Mouse (Mus musculus): ENCODE data around the gene F12.

DNA sequence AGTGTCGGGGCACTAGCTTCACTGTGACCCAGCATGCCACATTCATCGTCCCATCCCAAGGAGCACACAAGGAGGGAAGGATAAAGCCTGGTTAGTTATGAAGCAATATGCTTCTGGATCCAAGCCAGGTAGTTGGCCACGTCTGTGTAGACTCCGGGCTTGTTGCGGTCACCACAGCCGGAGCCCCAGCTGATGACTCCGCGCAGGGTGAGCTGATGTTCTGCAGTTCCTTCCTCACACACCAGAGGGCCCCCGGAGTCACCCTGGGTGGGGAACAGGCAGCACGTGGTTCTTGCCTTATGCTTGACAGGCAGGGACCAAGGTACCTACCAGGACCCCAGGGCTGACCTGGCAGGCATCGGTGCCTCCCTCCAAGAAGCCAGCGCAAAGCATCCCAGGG lies 8.6 kb downstream of the F12 start:
- TF ChIP-seq CTCF (IDR thresholded peaks at IDR 0.05; ENCODE audit: insufficient read depth, low read depth, low read length) (peak; percentile 76; the same call in 1 of the 2 replicates), POLR2A (IDR thresholded peaks at IDR 0.05; ENCODE audit: insufficient read depth, low read depth, low read length) (no peak)

Measured in olfactory bulb, adult 2 months (tissue).